Mouse (Mus musculus) lung, embryonic 15.5 days (tissue): ENCODE measurements around the gene Wdr26. TPM values are rescaled to one million over a fixed set of nuclear protein-coding genes. Genes with fewer than 3 reads are reported as not detected.

Source experiments
- ATAC-seq: fragments of 200-750 bp; cut with Nextera tagmentation; 2 replicates; pipeline ENCODE4 v1.8.0; 2017; ENCODE audit warnings: moderate number of reproducible peaks, borderline replicate concordance; ENCODE audit not compliant: low FRiP score, low TSS enrichment; ENCODE audit errors: extremely low read depth
- H3K27ac ChIP-seq: fragments of 300-500 bp; sonication (generic); 2 replicates; pipeline ENCODE4 v1.5.1; 2015; ENCODE audit warnings: moderate library complexity, mild to moderate bottlenecking, inconsistent platforms
- H3K27me3 ChIP-seq: fragments of 300-500 bp; sonication (generic); 2 replicates; pipeline ENCODE4 v1.6.1; 2015; ENCODE audit warnings: inconsistent platforms
- H3K36me3 ChIP-seq: fragments of 300-500 bp; sonication (generic); 2 replicates; pipeline ENCODE4 v1.6.1; 2015; ENCODE audit warnings: inconsistent platforms
- H3K4me1 ChIP-seq: fragments of 300-500 bp; sonication (generic); 2 replicates; pipeline ENCODE4 v1.6.1; 2015; ENCODE audit warnings: inconsistent platforms
- H3K4me2 ChIP-seq: fragments of 300-500 bp; sonication (generic); 2 replicates; pipeline ENCODE4 v1.6.1; 2015; ENCODE audit warnings: inconsistent platforms, mild to moderate bottlenecking, moderate library complexity
- H3K4me3 ChIP-seq: fragments of 300-500 bp; sonication (generic); 2 replicates; pipeline ENCODE4 v1.5.1; 2015; ENCODE audit warnings: mild to moderate bottlenecking, inconsistent platforms
- H3K9ac ChIP-seq: fragments of 300-500 bp; sonication (generic); 2 replicates; pipeline ENCODE4 v1.6.1; 2015; ENCODE audit warnings: inconsistent platforms
- H3K9me3 ChIP-seq: fragments of 300-500 bp; sonication (generic); 2 replicates; pipeline ENCODE4 v1.6.1; 2016; ENCODE audit warnings: inconsistent platforms
- WGBS: fragments of 180-500 bp; shearing (Covaris S2); methylation state at CpG from one replicate; pipeline ENCODE4 v1.1.7; 2015; 5-methylcytosine and 5-hydroxymethylcytosine counted together
- polyA plus RNA-seq: library from polyadenylated mRNA; unstranded; fragments of >200 nt; fragmentation: Nextera tagmentation; extraction: Ambion mirVana; gene quantifications from 2 replicates; pipeline ENCODE4 v1.2.1, GENCODE M21; 2015

Wdr26 gene
- polyA plus RNA-seq, 1 experiment from 2014 or later = 30.6 TPM

DNA sequence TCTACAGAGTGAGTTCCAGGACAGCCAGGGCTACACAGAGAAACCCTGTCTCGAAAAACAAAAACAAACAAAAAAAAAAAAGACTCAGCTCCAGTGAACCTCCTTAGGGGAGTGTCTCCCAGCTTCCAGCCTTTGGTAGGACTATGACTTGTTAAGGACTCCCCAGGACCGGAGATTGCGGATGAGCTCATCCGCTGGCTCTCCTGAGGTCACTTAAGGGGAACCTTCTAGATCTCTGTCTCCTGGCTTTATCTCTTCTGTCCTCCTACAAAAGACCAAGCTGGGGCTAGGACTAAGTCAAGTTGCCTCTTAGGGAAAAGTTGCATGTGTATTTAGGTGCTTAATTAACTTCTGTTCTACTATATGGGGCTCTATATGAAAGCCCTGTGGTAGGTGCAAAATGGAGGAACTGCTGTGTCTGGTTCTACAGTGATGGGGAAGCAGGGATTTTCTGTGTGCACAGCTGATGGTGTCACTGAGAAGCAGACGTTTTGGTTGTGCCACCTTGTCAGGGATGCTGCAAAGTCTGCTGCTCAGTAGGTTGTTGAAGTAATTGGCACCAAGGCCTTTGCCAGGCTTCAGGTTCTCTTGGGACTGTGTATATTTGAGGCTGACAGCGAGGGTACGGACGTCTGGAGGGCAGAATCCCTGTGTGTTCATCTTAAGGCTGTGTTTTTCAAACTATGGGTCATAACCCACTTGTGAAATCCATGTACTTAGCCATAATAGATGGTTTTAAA, 2.7 kb upstream of the Wdr26 start:
- H3K4me2 ChIP-seq = no peak overlapping the region
- H3K4me1 ChIP-seq = peaks cover 16% of the 10 kb centered on the region
- no peaks in the 10 kb centered on the region for H3K27me3 ChIP-seq
- H3K4me3 ChIP-seq = no peak overlapping the region
- no peaks in the 10 kb centered on the region for H3K36me3 ChIP-seq
- no peak overlapping the region for H3K27ac ChIP-seq
- no peaks in the 10 kb centered on the region for H3K9me3 ChIP-seq
- ATAC-seq = no peak
- WGBS = 79% methylated on average over 8 of the region's 8 CpGs
- no peak overlapping the region for H3K9ac ChIP-seq

DNA sequence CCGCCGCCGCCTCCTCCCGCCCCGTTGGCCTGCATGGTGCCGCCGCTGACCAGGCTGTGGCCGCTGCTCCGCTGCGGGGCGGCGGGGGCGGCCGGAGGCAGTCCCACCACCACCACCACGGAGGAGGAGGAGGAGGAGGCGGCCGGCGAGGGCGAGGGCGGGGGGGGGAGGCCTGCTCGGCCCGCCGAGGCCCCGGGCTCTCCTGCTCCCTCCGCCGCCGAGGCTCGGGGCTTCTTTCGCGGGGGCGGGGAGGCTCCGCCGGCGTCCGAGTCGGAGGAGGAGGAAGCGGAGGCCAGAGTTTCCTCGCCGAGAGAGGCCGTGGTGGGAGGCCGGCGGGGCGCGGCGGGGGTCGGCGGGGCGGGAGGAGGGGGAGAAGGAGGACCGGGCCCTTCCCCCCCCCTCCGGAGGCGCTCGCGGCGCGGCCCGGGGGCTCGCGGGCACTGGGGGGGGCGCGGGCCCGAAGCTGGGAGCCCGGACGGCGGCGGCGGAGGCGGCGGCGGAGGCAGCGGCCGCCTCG, 340 bp downstream of the Wdr26 start:
- Histone ChIP-seq H3K4me3 (peak overlapping the region; percentile 98), H3K27me3 (no peaks in the 10 kb centered on the region), H3K4me1 (peaks cover 21% of the 10 kb centered on the region), H3K36me3 (peaks cover 14% of the 10 kb centered on the region), H3K27ac (peak overlapping the region; percentile 93), H3K4me2 (peak overlapping the region; percentile 87), H3K9ac (peak overlapping the region; percentile 93), H3K9me3 (no peaks in the 10 kb centered on the region)
- 0% methylated on average over 11 of the region's 72 CpGs for WGBS
- peak; percentile 60 for ATAC-seq

DNA sequence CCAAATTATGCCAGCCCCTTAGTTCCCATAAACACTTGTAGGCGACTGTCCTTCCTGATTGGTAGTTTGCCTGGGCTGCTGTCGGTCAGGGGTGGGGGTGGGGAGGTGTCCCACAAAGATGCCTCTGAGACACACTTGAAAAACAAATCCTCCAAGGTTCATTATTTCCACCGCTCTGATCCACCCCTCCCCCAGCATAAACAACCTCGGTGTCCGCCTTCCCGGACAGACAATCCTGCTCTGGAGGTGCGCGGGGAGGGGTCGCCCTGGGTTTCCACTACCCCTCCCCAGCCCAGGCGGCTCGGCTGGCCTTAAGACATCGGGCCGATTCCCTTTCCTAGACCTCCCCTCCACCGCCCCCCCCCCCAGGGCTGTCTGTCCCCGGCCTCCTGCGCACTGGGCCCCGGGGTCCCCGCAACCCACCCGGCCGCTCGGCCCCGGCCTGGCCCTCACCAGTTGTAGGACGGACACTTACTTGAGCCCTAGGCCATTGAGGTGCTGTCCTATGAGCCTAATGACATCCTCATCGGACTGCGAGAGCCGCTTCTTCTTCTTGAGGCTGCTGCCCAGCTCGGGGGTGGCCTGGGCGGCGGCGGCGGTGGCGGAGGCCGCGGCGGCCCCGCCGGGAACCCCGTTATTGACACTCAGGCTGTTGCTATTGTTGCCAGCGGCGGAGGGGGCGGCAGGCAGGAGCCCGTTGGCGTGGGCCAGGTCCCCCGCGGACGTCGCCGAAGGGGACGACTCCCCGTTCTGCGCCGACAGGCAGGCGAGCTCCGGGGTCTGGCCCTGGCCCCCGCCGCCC, 999 bp downstream of the Wdr26 start:
- Histone ChIP-seq H3K9me3 (no peaks in the 10 kb centered on the region), H3K4me2 (peak overlapping the region; percentile 87), H3K4me3 (peak overlapping the region; percentile 98), H3K36me3 (peaks cover 18% of the 10 kb centered on the region), H3K27me3 (no peaks in the 10 kb centered on the region), H3K27ac (peak overlapping the region; percentile 93), H3K9ac (peak overlapping the region; percentile 93), H3K4me1 (peaks cover 21% of the 10 kb centered on the region)
- peak; percentile 36 for ATAC-seq
- 2% methylated on average over 50 of the region's 56 CpGs for WGBS

DNA sequence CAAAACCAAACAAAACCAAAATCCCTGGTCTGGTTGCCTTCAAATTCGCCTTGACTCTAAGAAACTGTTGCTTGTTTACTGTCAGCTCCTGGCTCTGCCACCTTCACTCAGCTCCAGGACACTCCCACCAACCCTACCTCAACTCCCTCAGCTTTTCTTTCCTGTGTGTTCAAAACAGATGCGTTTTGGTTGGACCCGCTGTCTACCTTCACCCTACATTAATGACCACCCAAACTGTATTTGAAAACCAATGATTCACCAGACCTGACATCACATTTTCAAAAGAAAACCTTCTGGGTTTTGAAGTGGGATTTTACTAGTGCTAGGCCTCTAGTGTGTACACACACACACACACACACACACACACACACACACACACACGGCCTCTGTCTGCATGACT, 1.7 kb downstream of the Wdr26 start:
- Histone ChIP-seq H3K27ac (0 out of 2 replicates have a peak overlapping the region, but pooled peaks have one; percentile 93), H3K9ac (peak overlapping the region; percentile 93)

DNA sequence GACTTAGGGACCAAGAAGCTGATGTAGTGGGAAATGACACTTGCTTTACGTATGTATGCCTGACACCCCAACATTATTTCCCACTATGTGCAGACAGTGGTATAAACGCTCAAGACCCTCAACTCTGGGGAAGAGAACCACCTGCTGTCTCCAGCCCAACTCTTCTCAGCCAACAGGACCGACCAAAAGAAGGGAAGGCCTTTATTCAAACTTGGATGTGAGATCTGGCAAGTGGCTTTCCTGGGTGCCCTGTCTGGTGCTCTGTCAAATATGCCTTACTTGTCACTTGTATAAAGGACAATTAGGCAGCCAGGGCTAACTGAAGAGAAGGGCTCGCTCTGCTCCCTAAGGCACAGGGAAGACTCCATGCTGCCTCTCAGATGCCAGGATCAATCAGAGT, 12.4 kb downstream of the Wdr26 start:
- no peak for ATAC-seq
- Histone ChIP-seq H3K27ac (no peak overlapping the region), H3K4me2 (no peak overlapping the region), H3K4me3 (no peak overlapping the region), H3K9ac (no peak overlapping the region), H3K9me3 (no peaks in the 10 kb centered on the region), H3K36me3 (peaks cover 78% of the 10 kb centered on the region), H3K27me3 (no peaks in the 10 kb centered on the region), H3K4me1 (no peaks in the 10 kb centered on the region)
- 83% methylated on average over 4 of the region's 4 CpGs for WGBS

More for the DNA sequence above, 1.7 kb downstream of the Wdr26 start:
- Histone ChIP-seq H3K4me2 (peak overlapping the region; percentile 87), H3K27me3 (no peaks in the 10 kb centered on the region), H3K9me3 (no peaks in the 10 kb centered on the region), H3K36me3 (peaks cover 21% of the 10 kb centered on the region), H3K4me1 (peaks cover 21% of the 10 kb centered on the region), H3K4me3 (peak overlapping the region; percentile 98)
- WGBS = 7% methylated on average over 4 of the region's 4 CpGs
- no peak for ATAC-seq

DNA sequence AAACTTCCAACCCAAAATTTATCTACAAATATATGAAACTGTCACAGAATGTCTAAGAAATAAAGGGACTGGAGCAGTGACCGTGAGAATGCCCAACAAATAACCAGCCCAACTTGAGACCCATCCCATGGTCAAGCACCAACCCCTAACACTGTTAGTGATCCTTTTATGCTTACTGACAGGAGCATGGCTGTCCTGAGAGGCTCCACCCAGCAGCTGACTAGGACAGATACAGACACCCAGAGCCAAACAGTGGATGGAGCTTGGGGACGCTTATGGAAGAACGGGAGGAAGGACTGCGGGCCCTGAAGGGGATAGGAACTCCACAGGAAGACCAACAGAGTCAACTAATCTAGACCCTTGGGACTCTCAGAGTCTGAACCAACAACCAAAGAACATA, 22.9 kb downstream of the Wdr26 start:
- H3K4me1 ChIP-seq = no peaks in the 10 kb centered on the region
- no peak overlapping the region for H3K4me3 ChIP-seq
- no peaks in the 10 kb centered on the region for H3K9me3 ChIP-seq
- no peak for ATAC-seq
- H3K9ac ChIP-seq = no peak overlapping the region
- H3K27me3 ChIP-seq = no peaks in the 10 kb centered on the region
- 91% methylated on average over 4 of the region's 4 CpGs for WGBS
- no peak overlapping the region for H3K4me2 ChIP-seq
- H3K36me3 ChIP-seq = peaks cover 78% of the 10 kb centered on the region
- H3K27ac ChIP-seq = no peak overlapping the region

DNA sequence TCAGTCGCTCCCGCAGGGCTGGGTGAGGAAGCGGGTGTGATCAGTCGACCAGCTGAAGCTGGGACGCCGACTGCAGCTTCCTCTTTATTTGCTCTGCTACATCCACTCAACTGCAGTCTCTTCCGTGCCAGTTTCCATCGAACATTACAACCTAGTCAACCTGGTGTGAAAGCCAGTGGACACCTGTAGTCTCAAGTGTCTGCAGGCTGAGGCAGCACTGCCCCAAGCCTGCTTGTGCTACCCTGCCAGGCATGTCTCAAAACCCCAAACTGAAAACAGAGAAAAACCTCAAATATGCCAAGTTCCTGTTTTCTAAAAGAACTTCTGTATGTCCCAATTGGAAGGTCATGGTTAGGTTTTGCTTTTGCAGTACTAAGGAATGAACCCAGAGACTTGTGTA, 41.6 kb downstream of the Wdr26 start:
- Histone ChIP-seq H3K27ac (no peak overlapping the region), H3K4me3 (no peak overlapping the region), H3K9ac (no peak overlapping the region), H3K9me3 (no peaks in the 10 kb centered on the region), H3K4me1 (no peaks in the 10 kb centered on the region), H3K36me3 (peaks cover 48% of the 10 kb centered on the region), H3K4me2 (no peak overlapping the region), H3K27me3 (no peaks in the 10 kb centered on the region)
- WGBS = 72% methylated on average over 8 of the region's 8 CpGs
- no peak for ATAC-seq

DNA sequence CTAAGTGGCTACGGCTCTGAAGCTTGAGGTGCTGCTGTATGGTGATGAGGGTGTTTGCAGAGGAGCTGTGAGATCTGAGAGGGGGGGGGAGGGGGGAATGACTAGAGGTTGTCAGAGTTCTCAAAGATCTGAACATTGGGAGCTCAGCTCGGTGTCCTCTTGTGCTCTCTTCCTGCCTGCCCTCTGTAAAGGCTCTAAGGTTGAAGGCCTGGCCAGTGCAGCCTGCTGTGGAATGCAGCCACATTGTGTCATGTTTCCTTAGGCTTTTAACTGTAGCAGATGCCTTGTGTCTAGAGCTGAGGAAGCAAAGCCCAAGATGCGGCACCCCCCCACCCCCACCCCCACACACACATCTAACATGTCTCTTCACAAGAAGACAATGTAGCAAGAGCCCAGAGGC, 43.4 kb downstream of the Wdr26 start:
- Histone ChIP-seq H3K4me3 (no peak overlapping the region), H3K27ac (no peak overlapping the region), H3K9me3 (no peaks in the 10 kb centered on the region), H3K36me3 (peaks cover 55% of the 10 kb centered on the region), H3K4me2 (no peak overlapping the region), H3K27me3 (no peaks in the 10 kb centered on the region), H3K9ac (no peak overlapping the region), H3K4me1 (no peaks in the 10 kb centered on the region)
- no peak for ATAC-seq
- WGBS = 73% methylated on average over 3 of the region's 3 CpGs

DNA sequence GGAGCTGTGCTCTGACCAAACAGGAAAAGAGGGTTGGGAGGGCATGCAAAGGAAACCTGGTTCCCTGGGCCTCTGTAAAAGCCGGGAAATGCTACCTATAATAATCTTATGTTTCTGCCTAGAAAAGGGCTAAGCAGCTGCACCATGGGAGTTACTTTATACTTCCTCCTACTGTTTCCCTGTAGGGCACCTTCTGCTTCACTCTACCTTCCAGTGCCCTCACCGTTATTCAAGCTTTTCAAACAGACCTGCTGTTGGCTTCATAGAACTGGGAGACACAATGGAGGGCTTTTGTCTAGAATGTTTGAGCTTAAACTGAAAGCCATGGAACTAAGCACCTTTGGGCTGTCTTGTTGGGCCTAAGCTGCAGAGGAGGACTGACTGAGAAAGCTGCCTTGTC, 44.0 kb downstream of the Wdr26 start:
- no peaks in the 10 kb centered on the region for H3K9me3 ChIP-seq
- no peak for ATAC-seq
- no peak overlapping the region for H3K9ac ChIP-seq
- H3K4me1 ChIP-seq = no peaks in the 10 kb centered on the region
- H3K4me2 ChIP-seq = no peak overlapping the region
- H3K27ac ChIP-seq = no peak overlapping the region
- H3K36me3 ChIP-seq = peaks cover 59% of the 10 kb centered on the region
- no peak overlapping the region for H3K4me3 ChIP-seq
- no peaks in the 10 kb centered on the region for H3K27me3 ChIP-seq
- 81% methylated on average over 2 of the region's 2 CpGs for WGBS

DNA sequence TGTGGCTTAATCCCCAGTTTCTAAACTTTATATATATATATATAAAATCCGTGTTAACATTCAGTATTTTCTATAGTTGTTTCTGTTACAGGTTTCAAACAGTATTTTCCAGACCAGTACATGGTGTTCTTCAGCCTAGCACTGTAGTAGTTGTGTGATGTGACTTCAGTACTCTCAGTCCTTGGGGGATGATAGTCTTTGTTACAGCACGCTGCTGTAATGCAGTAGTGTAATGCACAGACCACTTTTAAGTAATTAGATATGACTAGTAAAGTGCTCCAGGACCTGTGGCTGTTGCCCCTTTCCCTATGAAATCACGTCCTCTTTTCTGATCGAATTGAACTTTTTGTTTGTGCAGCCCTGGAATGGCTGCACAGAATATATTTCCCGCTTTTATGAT, 60.3 kb downstream of the Wdr26 start:
- Histone ChIP-seq H3K4me2 (peak overlapping the region; percentile 76), H3K4me3 (peak overlapping the region; percentile 97), H3K9ac (peak overlapping the region; percentile 94), H3K4me1 (peaks cover 16% of the 10 kb centered on the region; the same call in 1 of the 2 replicates), H3K9me3 (no peaks in the 10 kb centered on the region), H3K27me3 (no peaks in the 10 kb centered on the region), H3K27ac (no peak overlapping the region), H3K36me3 (peaks cover 19% of the 10 kb centered on the region; the same call in 1 of the 2 replicates)
- 24% methylated on average over 5 of the region's 5 CpGs for WGBS
- no peak for ATAC-seq

DNA sequence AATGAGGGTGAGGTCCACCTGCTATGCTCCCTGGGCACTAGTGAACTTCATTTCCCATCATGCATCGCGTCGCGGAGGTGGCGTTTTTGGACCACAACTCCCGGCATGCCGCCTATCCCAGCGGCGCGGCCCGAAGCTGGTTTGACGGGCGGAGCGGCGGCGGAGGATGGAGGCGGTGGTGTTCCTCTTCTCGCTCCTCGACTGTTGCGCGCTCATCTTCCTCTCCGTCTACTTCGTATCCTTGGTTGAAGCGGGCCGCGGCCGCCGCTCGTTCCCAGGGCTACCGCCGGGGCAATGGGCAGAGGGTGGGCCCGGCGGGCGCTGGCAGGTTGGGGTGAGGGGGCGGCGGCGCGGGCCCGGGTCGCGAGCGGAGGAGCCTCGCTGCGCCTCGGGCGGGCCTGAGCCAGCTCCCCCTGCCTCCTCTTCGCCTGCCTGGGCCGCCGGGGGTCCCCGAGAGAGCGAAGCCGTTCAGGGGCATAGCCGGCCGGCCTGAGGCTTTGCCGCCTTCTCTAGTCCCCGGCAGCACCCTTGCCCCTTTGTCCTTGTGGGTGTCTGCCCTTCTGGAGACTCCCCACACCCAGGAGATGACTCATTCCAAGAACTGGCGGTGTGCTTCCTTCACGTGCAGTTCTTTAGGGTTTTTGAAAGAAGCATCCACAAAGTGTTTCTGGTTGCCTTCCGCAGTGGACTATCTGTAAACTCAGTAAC, 60.8 kb downstream of the Wdr26 start:
- H3K9me3 ChIP-seq = no peaks in the 10 kb centered on the region
- under 1% methylated on average over 58 of the region's 59 CpGs for WGBS

More for the DNA sequence above, 60.8 kb downstream of the Wdr26 start:
- Histone ChIP-seq H3K27me3 (no peaks in the 10 kb centered on the region), H3K36me3 (peaks cover 19% of the 10 kb centered on the region; the same call in 1 of the 2 replicates), H3K27ac (peak overlapping the region; percentile 77), H3K4me1 (peaks cover 16% of the 10 kb centered on the region; the same call in 1 of the 2 replicates), H3K9ac (peak overlapping the region; percentile 94), H3K4me2 (peak overlapping the region; percentile 76), H3K4me3 (peak overlapping the region; percentile 97)
- ATAC-seq = peak; percentile 91
